Mouse (Mus musculus): ENCODE results near the gene Azi2.

- no peak for TF ChIP-seq POLR2A (IDR thresholded peaks at IDR 0.05; ENCODE audit: control insufficient read depth, low read depth, low read length)
- no peak for TF ChIP-seq CTCF (IDR thresholded peaks at IDR 0.05; ENCODE audit: control insufficient read depth, insufficient read depth, insufficient replicate concordance, low read depth, low read length)
Observed at GRCm38 (mm10) chr9:118082575-118083431, 42.5 kb downstream of the Azi2 start.

All from testis, adult 2 months (tissue).